Mouse (Mus musculus) adrenal gland, postnatal 10 days (tissue): ENCODE measurements at regions not wholly inside any gene's neighbourhood (a gene's known extent, or its start where the extent isn't known, plus 50 kb on each side); places are given as distances from the start of the nearest gene placed in this dataset.
A peak's percentile ranks its signal among the peaks of the same experiment; 100 is the strongest.

ENCODE experiments used
- DNase-seq: peaks from one replicate; pipeline ENCODE4 v3.0.0; 2021; ENCODE audit warnings: mixed read lengths

- DNase-seq = no peak
Measured at GRCm38 (mm10) chr14:40758441-40758840, 134.6 kb downstream of the Sh2d4b start.

GRCm38 (mm10) chr14:40740541-40740940 is 152.5 kb downstream of the Sh2d4b start:
- no peak for DNase-seq

- peak; percentile 72 for DNase-seq
Measured at GRCm38 (mm10) chr14:40731861-40732260, 161.2 kb downstream of the Sh2d4b start.

GRCm38 (mm10) chr14:40708981-40709531 is 184.0 kb downstream of the Sh2d4b start:
- no peak for DNase-seq

- DNase-seq = no peak
Measured at GRCm38 (mm10) chr14:40707419-40707818, 185.6 kb downstream of the Sh2d4b start.

GRCm38 (mm10) chr14:40703451-40703850 is 189.6 kb downstream of the Sh2d4b start:
- no peak for DNase-seq

- DNase-seq = no peak
Measured at GRCm38 (mm10) chr14:40681711-40682110, 211.4 kb downstream of the Sh2d4b start.

- DNase-seq = no peak
Measured at GRCm38 (mm10) chr14:40653558-40653957, 239.5 kb downstream of the Sh2d4b start.
